Mouse (Mus musculus): ENCODE measurements around the gene Depp1. TPM values are rescaled to one million over a fixed set of nuclear protein-coding genes. Genes with fewer than 3 reads are reported as not detected.
A peak's percentile ranks its signal among the peaks of the same experiment; 100 is the strongest.

The Depp1 gene
- polyA plus RNA-seq, 1 experiment from 2014 or later: 65.7 TPM

- H3K4me3 ChIP-seq (ENCODE audit: low read length): no peak overlapping the region
- H3K9ac ChIP-seq (ENCODE audit: low read length): no peak overlapping the region
- no peak overlapping the region for H3K27ac ChIP-seq (ENCODE audit: low read length)
- H3K27me3 ChIP-seq (ENCODE audit: control insufficient read depth, insufficient read depth, low read length): no peaks in the 10 kb centered on the region
- WGBS: 78% methylated on average over 6 of the region's 6 CpGs
- no peaks in the 10 kb centered on the region for H3K9me3 ChIP-seq (replicated peaks; ENCODE audit: control insufficient read depth, low read length)
- no peak for ATAC-seq (replicated peaks; ENCODE audit: extremely low read depth, insufficient read depth, low FRiP score)
- no peak overlapping the region for H3K4me2 ChIP-seq (ENCODE audit: low read depth, low read length)
- H3K4me1 ChIP-seq (ENCODE audit: control insufficient read depth, insufficient read depth, low read length): no peaks in the 10 kb centered on the region; the same call in none of the 2 replicates
- H3K36me3 ChIP-seq (ENCODE audit: control insufficient read depth, insufficient read depth): no peaks in the 10 kb centered on the region
Measured at GRCm38 (mm10) chr6:116664031-116664430, 13.6 kb downstream of the Depp1 start.

DNA sequence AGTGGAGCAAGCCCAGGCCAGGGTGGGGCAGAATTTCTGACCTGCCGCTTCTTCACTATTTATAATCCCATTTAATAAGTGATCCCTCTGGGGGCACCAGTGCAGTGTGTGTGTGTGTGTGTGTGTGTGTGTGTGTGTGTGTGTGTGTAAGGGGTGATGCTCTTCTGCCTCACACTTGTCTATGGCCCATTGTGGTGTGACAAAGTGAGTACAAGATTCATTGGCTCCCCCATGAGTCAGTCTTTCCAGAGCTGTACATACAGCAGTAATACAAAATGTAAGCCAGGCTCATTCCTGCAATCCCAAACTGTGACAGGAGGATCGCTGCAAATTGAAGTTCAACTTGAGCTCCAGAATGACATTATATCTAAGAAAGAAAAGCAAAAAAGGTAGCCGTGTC lies 14.4 kb downstream of the Depp1 start:
- no peak for ATAC-seq (replicated peaks; ENCODE audit: extremely low read depth, insufficient read depth, low FRiP score)
- Histone ChIP-seq H3K4me2 (ENCODE audit: low read depth, low read length) (no peak overlapping the region), H3K9me3 (replicated peaks; ENCODE audit: control insufficient read depth, low read length) (no peaks in the 10 kb centered on the region), H3K4me3 (ENCODE audit: low read length) (no peak overlapping the region), H3K9ac (ENCODE audit: low read length) (no peak overlapping the region), H3K36me3 (ENCODE audit: control insufficient read depth, insufficient read depth) (no peaks in the 10 kb centered on the region), H3K4me1 (ENCODE audit: control insufficient read depth, insufficient read depth, low read length) (no peaks in the 10 kb centered on the region; the same call in none of the 2 replicates), H3K27me3 (ENCODE audit: control insufficient read depth, insufficient read depth, low read length) (no peaks in the 10 kb centered on the region), H3K27ac (ENCODE audit: low read length) (peak overlapping the region; percentile 7; the same call in 1 of the 2 replicates)
- 74% methylated on average over 3 of the region's 3 CpGs for WGBS

GRCm38 (mm10) chr6:116666085-116666750 lies 15.8 kb downstream of the Depp1 start:
- Histone ChIP-seq H3K9ac (ENCODE audit: low read length) (no peak overlapping the region), H3K4me1 (ENCODE audit: control insufficient read depth, insufficient read depth, low read length) (peaks cover 11% of the 10 kb centered on the region), H3K27me3 (ENCODE audit: control insufficient read depth, insufficient read depth, low read length) (no peaks in the 10 kb centered on the region), H3K36me3 (ENCODE audit: control insufficient read depth, insufficient read depth) (no peaks in the 10 kb centered on the region), H3K4me3 (ENCODE audit: low read length) (no peak overlapping the region), H3K9me3 (replicated peaks; ENCODE audit: control insufficient read depth, low read length) (no peaks in the 10 kb centered on the region), H3K4me2 (ENCODE audit: low read depth, low read length) (no peak overlapping the region), H3K27ac (ENCODE audit: low read length) (no peak overlapping the region)
- ATAC-seq (replicated peaks; ENCODE audit: extremely low read depth, insufficient read depth, low FRiP score): no peak
- WGBS: 84% methylated on average over 12 of the region's 12 CpGs

GRCm38 (mm10) chr6:116666892-116667291 lies 16.5 kb downstream of the Depp1 start:
- no peak overlapping the region for H3K4me3 ChIP-seq (ENCODE audit: low read length)
- ATAC-seq (replicated peaks; ENCODE audit: extremely low read depth, insufficient read depth, low FRiP score): no peak
- H3K27me3 ChIP-seq (ENCODE audit: control insufficient read depth, insufficient read depth, low read length): no peaks in the 10 kb centered on the region
- no peak overlapping the region for H3K9ac ChIP-seq (ENCODE audit: low read length)
- 75% methylated on average over 3 of the region's 3 CpGs for WGBS
- H3K9me3 ChIP-seq (replicated peaks; ENCODE audit: control insufficient read depth, low read length): no peaks in the 10 kb centered on the region
- H3K4me1 ChIP-seq (ENCODE audit: control insufficient read depth, insufficient read depth, low read length): peaks cover 14% of the 10 kb centered on the region
- H3K4me2 ChIP-seq (ENCODE audit: low read depth, low read length): no peak overlapping the region
- H3K36me3 ChIP-seq (ENCODE audit: control insufficient read depth, insufficient read depth): no peaks in the 10 kb centered on the region
- H3K27ac ChIP-seq (ENCODE audit: low read length): no peak overlapping the region

- no peaks in the 10 kb centered on the region for H3K9me3 ChIP-seq (replicated peaks; ENCODE audit: control insufficient read depth, low read length)
- ATAC-seq (replicated peaks; ENCODE audit: extremely low read depth, insufficient read depth, low FRiP score): no peak
- no peaks in the 10 kb centered on the region for H3K27me3 ChIP-seq (ENCODE audit: control insufficient read depth, insufficient read depth, low read length)
- peaks cover 14% of the 10 kb centered on the region for H3K4me1 ChIP-seq (ENCODE audit: control insufficient read depth, insufficient read depth, low read length)
- 74% methylated on average over 3 of the region's 3 CpGs for WGBS
- H3K36me3 ChIP-seq (ENCODE audit: control insufficient read depth, insufficient read depth): no peaks in the 10 kb centered on the region
- H3K9ac ChIP-seq (ENCODE audit: low read length): no peak overlapping the region
- no peak overlapping the region for H3K27ac ChIP-seq (ENCODE audit: low read length)
- no peak overlapping the region for H3K4me2 ChIP-seq (ENCODE audit: low read depth, low read length)
- no peak overlapping the region for H3K4me3 ChIP-seq (ENCODE audit: low read length)
Measured at GRCm38 (mm10) chr6:116667382-116667781, 17.0 kb downstream of the Depp1 start.

GRCm38 (mm10) chr6:116668682-116669470 lies 18.5 kb downstream of the Depp1 start:
- Histone ChIP-seq H3K27me3 (ENCODE audit: control insufficient read depth, insufficient read depth, low read length) (no peaks in the 10 kb centered on the region), H3K4me1 (ENCODE audit: control insufficient read depth, insufficient read depth, low read length) (peaks cover 24% of the 10 kb centered on the region)
- 51% methylated on average over 11 of the region's 11 CpGs for WGBS

GRCm38 (mm10) chr6:116670144-116670543 lies 19.7 kb downstream of the Depp1 start:
- WGBS: 51% methylated on average over 6 of the region's 6 CpGs
- no peaks in the 10 kb centered on the region for H3K36me3 ChIP-seq (ENCODE audit: control insufficient read depth, insufficient read depth)
- H3K4me3 ChIP-seq (ENCODE audit: low read length): no peak overlapping the region
- H3K9me3 ChIP-seq (replicated peaks; ENCODE audit: control insufficient read depth, low read length): no peaks in the 10 kb centered on the region
- H3K27ac ChIP-seq (ENCODE audit: low read length): no peak overlapping the region
- H3K27me3 ChIP-seq (ENCODE audit: control insufficient read depth, insufficient read depth, low read length): no peaks in the 10 kb centered on the region
- peaks cover 24% of the 10 kb centered on the region for H3K4me1 ChIP-seq (ENCODE audit: control insufficient read depth, insufficient read depth, low read length)
- no peak overlapping the region for H3K4me2 ChIP-seq (ENCODE audit: low read depth, low read length)
- no peak for ATAC-seq (replicated peaks; ENCODE audit: extremely low read depth, insufficient read depth, low FRiP score)
- H3K9ac ChIP-seq (ENCODE audit: low read length): no peak overlapping the region

More at GRCm38 (mm10) chr6:116668682-116669470, 18.5 kb downstream of the Depp1 start:
- Histone ChIP-seq H3K9me3 (replicated peaks; ENCODE audit: control insufficient read depth, low read length) (no peaks in the 10 kb centered on the region), H3K36me3 (ENCODE audit: control insufficient read depth, insufficient read depth) (no peaks in the 10 kb centered on the region), H3K4me2 (ENCODE audit: low read depth, low read length) (no peak overlapping the region), H3K4me3 (ENCODE audit: low read length) (no peak overlapping the region), H3K9ac (ENCODE audit: low read length) (no peak overlapping the region), H3K27ac (ENCODE audit: low read length) (no peak overlapping the region)
- ATAC-seq (replicated peaks; ENCODE audit: extremely low read depth, insufficient read depth, low FRiP score): no peak

DNA sequence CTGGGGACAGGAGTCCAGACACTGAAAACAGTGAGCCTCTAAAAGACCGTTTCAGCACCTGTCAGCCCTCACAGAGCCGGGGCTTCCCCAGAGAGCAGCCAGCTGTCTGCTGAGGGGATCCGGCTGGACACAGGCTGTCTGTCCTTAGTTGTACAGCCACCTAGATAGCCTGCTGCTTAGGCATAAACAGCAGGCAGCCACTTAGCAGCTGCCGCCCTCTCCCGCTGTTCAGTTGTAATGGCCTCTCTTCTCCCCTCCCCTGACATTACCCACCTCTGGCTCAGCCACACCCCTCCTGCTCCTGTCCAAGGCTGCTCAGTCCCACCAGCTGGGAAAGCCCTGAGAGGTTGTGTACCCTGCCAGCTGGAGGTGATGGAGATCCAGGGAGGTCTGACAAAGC lies 20.6 kb downstream of the Depp1 start:
- H3K27me3 ChIP-seq (ENCODE audit: control insufficient read depth, insufficient read depth, low read length): no peaks in the 10 kb centered on the region
- no peak overlapping the region for H3K4me2 ChIP-seq (ENCODE audit: low read depth, low read length)
- no peaks in the 10 kb centered on the region for H3K36me3 ChIP-seq (ENCODE audit: control insufficient read depth, insufficient read depth)
- peak overlapping the region; percentile 8; the same call in 1 of the 2 replicates for H3K9ac ChIP-seq (ENCODE audit: low read length)
- H3K9me3 ChIP-seq (replicated peaks; ENCODE audit: control insufficient read depth, low read length): no peaks in the 10 kb centered on the region
- 24% methylated on average over 5 of the region's 5 CpGs for WGBS
- no peak overlapping the region for H3K4me3 ChIP-seq (ENCODE audit: low read length)
- peaks cover 24% of the 10 kb centered on the region for H3K4me1 ChIP-seq (ENCODE audit: control insufficient read depth, insufficient read depth, low read length)
- no peak overlapping the region for H3K27ac ChIP-seq (ENCODE audit: low read length)
- no peak for ATAC-seq (replicated peaks; ENCODE audit: extremely low read depth, insufficient read depth, low FRiP score)

GRCm38 (mm10) chr6:116671768-116672167 lies 21.4 kb downstream of the Depp1 start:
- Histone ChIP-seq H3K4me1 (ENCODE audit: control insufficient read depth, insufficient read depth, low read length) (peaks cover 28% of the 10 kb centered on the region), H3K4me2 (ENCODE audit: low read depth, low read length) (no peak overlapping the region), H3K4me3 (ENCODE audit: low read length) (no peak overlapping the region), H3K9ac (ENCODE audit: low read length) (no peak overlapping the region), H3K9me3 (replicated peaks; ENCODE audit: control insufficient read depth, low read length) (no peaks in the 10 kb centered on the region), H3K27ac (ENCODE audit: low read length) (no peak overlapping the region), H3K27me3 (ENCODE audit: control insufficient read depth, insufficient read depth, low read length) (no peaks in the 10 kb centered on the region), H3K36me3 (ENCODE audit: control insufficient read depth, insufficient read depth) (no peaks in the 10 kb centered on the region)
- ATAC-seq (replicated peaks; ENCODE audit: extremely low read depth, insufficient read depth, low FRiP score): no peak
- WGBS: 90% methylated on average over 4 of the region's 4 CpGs

All from heart, embryonic 16.5 days (tissue).